Mouse (Mus musculus) CH12.LX (cell line): ENCODE results near the gene Hsd11b2.

Experiments
- BHLHE40 ChIP-seq: IDR thresholded peaks from 2 replicates; pipeline ENCODE4 v1.6.1; 2011; ENCODE audit warnings: mild to moderate bottlenecking, low read depth, low read length, improper control_type of control experiment
- CHD1 ChIP-seq: IDR thresholded peaks from 2 replicates; pipeline ENCODE4 v1.6.1; 2012; ENCODE audit warnings: low read depth, low read length, improper control_type of control experiment, inconsistent platforms
- CTCF ChIP-seq, 2 experiments: IDR thresholded peaks in 1 of 2; conservative IDR thresholded peaks in 1 of 2; 2 replicates each; pipeline ENCODE4 v1.5.1; 2011 to 2012; ENCODE audit warnings: low read depth in 2 of 2, low read length in 2 of 2, improper control_type of control experiment in 1 of 2, inconsistent platforms in 1 of 2, mild to moderate bottlenecking in 1 of 2, moderate library complexity in 1 of 2
- EP300 ChIP-seq: IDR thresholded peaks from 2 replicates; pipeline ENCODE4 v1.6.1; 2011; ENCODE audit warnings: low read length, improper control_type of control experiment
- HCFC1 ChIP-seq: IDR thresholded peaks from 2 replicates; pipeline ENCODE4 v1.6.1; 2012; ENCODE audit warnings: low read depth, mild to moderate bottlenecking, inconsistent platforms, low read length, improper control_type of control experiment
- MAX ChIP-seq: IDR thresholded peaks from 2 replicates; pipeline ENCODE4 v1.6.1; 2011; ENCODE audit warnings: low read length, improper control_type of control experiment
- MXI1 ChIP-seq: IDR thresholded peaks from 2 replicates; pipeline ENCODE4 v1.6.1; 2011; ENCODE audit warnings: mild to moderate bottlenecking, low read depth, low read length, improper control_type of control experiment
- POLR2A ChIP-seq: IDR thresholded peaks from 2 replicates; pipeline ENCODE4 v1.6.1; 2011; ENCODE audit warnings: low read depth, mild to moderate bottlenecking, improper control_type of control experiment, low read length
- RAD21 ChIP-seq: IDR thresholded peaks from 2 replicates; pipeline ENCODE4 v1.6.1; 2011; ENCODE audit warnings: low read depth, mild to moderate bottlenecking, low read length, improper control_type of control experiment, moderate library complexity
- RCOR1 ChIP-seq: conservative IDR thresholded peaks from 2 replicates; pipeline ENCODE4 v1.6.1; 2012; ENCODE audit warnings: low read depth, mild to moderate bottlenecking, inconsistent platforms, low read length, improper control_type of control experiment
- USF2 ChIP-seq: conservative IDR thresholded peaks from 2 replicates; pipeline ENCODE4 v1.6.1; 2011; ENCODE audit warnings: low read depth, low read length, improper control_type of control experiment
- ZC3H11A ChIP-seq: IDR thresholded peaks from 2 replicates; pipeline ENCODE4 v1.6.1; 2012; ENCODE audit warnings: low read depth, mild to moderate bottlenecking, inconsistent platforms, low read length, improper control_type of control experiment

- no peak for TF ChIP-seq BHLHE40
- TF ChIP-seq POLR2A, result no peak
- no peak for TF ChIP-seq EP300
- no peak for TF ChIP-seq USF2
- TF ChIP-seq HCFC1, result no peak
- TF ChIP-seq RAD21, result no peak
- no peak for TF ChIP-seq MAX
- no peak for TF ChIP-seq CHD1
- no peak for TF ChIP-seq ZC3H11A
- TF ChIP-seq RCOR1, result no peak
- TF ChIP-seq CTCF (conservative IDR thresholded peaks at IDR 0.05 in 1 of 2, IDR thresholded peaks at IDR 0.05 in 1 of 2; ENCODE audit: low read depth in 2 of 2, low read length in 2 of 2), result no peak
- no peak for TF ChIP-seq MXI1
These were observed 45.6 kb upstream of the Hsd11b2 start for GRCm38 (mm10) chr8:105472983-105473382.
